Mouse (Mus musculus): Measurements from ENCODE around the gene Acvrl1. TPM values are rescaled to one million over a fixed set of nuclear protein-coding genes. Genes with fewer than 3 reads are reported as not detected.

Gene Acvrl1
- polyA plus RNA-seq, 1 experiment from 2014 or later: 8.6 TPM

- Histone ChIP-seq H3K9me3 (no peaks in the 10 kb centered on the region), H3K36me3 (no peaks in the 10 kb centered on the region), H3K9ac (no peak overlapping the region), H3K4me2 (0 out of 2 replicates have a peak overlapping the region, but pooled peaks have one; percentile 6), H3K4me1 (replicated peaks) (peaks cover 45% of the 10 kb centered on the region), H3K4me3 (no peak overlapping the region), H3K27me3 (peaks cover 10% of the 10 kb centered on the region; the same call in 1 of the 2 replicates), H3K27ac (peak overlapping the region; percentile 27)
- WGBS: 31% methylated on average over 15 of the region's 15 CpGs
- peak; percentile 41; the same call in 1 of the 2 replicates for ATAC-seq (ENCODE audit: low FRiP score)
These were observed 34.7 kb downstream of the Acvrl1 start for GRCm38 (mm10) chr15:101163056-101163458.

- WGBS: 64% methylated on average over 5 of the region's 5 CpGs
- Histone ChIP-seq H3K4me3 (no peak overlapping the region), H3K27me3 (peaks cover 16% of the 10 kb centered on the region; the same call in 1 of the 2 replicates), H3K4me2 (no peak overlapping the region), H3K27ac (peak overlapping the region; percentile 27; the same call in 1 of the 2 replicates), H3K4me1 (replicated peaks) (peaks cover 45% of the 10 kb centered on the region), H3K9me3 (no peaks in the 10 kb centered on the region), H3K9ac (no peak overlapping the region), H3K36me3 (no peaks in the 10 kb centered on the region)
- no peak for ATAC-seq (ENCODE audit: low FRiP score)
These were observed 35.5 kb downstream of the Acvrl1 start for GRCm38 (mm10) chr15:101163854-101164253.

GRCm38 (mm10) chr15:101164291-101164690, 36.0 kb downstream of the Acvrl1 start:
- Histone ChIP-seq H3K4me1 (replicated peaks) (peaks cover 45% of the 10 kb centered on the region), H3K4me2 (no peak overlapping the region), H3K9me3 (no peaks in the 10 kb centered on the region), H3K36me3 (no peaks in the 10 kb centered on the region), H3K4me3 (no peak overlapping the region), H3K9ac (no peak overlapping the region), H3K27ac (no peak overlapping the region), H3K27me3 (peaks cover 16% of the 10 kb centered on the region)
- WGBS: 70% methylated on average over 5 of the region's 5 CpGs
- no peak for ATAC-seq (ENCODE audit: low FRiP score)

- Histone ChIP-seq H3K9ac (no peak overlapping the region), H3K4me3 (no peak overlapping the region), H3K36me3 (no peaks in the 10 kb centered on the region), H3K4me2 (no peak overlapping the region), H3K27ac (no peak overlapping the region), H3K4me1 (replicated peaks) (peaks cover 35% of the 10 kb centered on the region), H3K27me3 (peaks cover 25% of the 10 kb centered on the region), H3K9me3 (no peaks in the 10 kb centered on the region)
- WGBS: 72% methylated on average over 16 of the region's 16 CpGs
- ATAC-seq (ENCODE audit: low FRiP score): no peak
These were observed 37.5 kb downstream of the Acvrl1 start for GRCm38 (mm10) chr15:101165658-101166437.

GRCm38 (mm10) chr15:101167553-101167952, 39.2 kb downstream of the Acvrl1 start:
- peaks cover 19% of the 10 kb centered on the region for H3K4me1 ChIP-seq (replicated peaks)
- H3K9ac ChIP-seq: no peak overlapping the region
- H3K36me3 ChIP-seq: no peaks in the 10 kb centered on the region
- WGBS: 65% methylated on average over 11 of the region's 11 CpGs
- H3K27me3 ChIP-seq: peaks cover 35% of the 10 kb centered on the region
- no peak overlapping the region for H3K4me2 ChIP-seq
- H3K4me3 ChIP-seq: no peak overlapping the region
- no peak for ATAC-seq (ENCODE audit: low FRiP score)
- no peak overlapping the region for H3K27ac ChIP-seq
- no peaks in the 10 kb centered on the region for H3K9me3 ChIP-seq

- no peak overlapping the region for H3K4me3 ChIP-seq
- no peak for ATAC-seq (ENCODE audit: low FRiP score)
- no peak overlapping the region for H3K27ac ChIP-seq
- H3K4me1 ChIP-seq (replicated peaks): peaks cover 2% of the 10 kb centered on the region; the same call in 1 of the 2 replicates
- no peak overlapping the region for H3K4me2 ChIP-seq
- H3K9ac ChIP-seq: no peak overlapping the region; the same call in 1 of the 2 replicates
- H3K27me3 ChIP-seq: peaks cover 35% of the 10 kb centered on the region
- no peaks in the 10 kb centered on the region for H3K9me3 ChIP-seq
- WGBS: 94% methylated on average over 5 of the region's 5 CpGs
- no peaks in the 10 kb centered on the region for H3K36me3 ChIP-seq
These were observed 41.6 kb downstream of the Acvrl1 start for GRCm38 (mm10) chr15:101169910-101170309.

GRCm38 (mm10) chr15:101170413-101170980, 42.2 kb downstream of the Acvrl1 start:
- WGBS: 82% methylated on average over 10 of the region's 10 CpGs
- Histone ChIP-seq H3K27ac (no peak overlapping the region), H3K36me3 (no peaks in the 10 kb centered on the region), H3K9me3 (no peaks in the 10 kb centered on the region), H3K4me3 (no peak overlapping the region), H3K27me3 (peaks cover 35% of the 10 kb centered on the region), H3K9ac (no peak overlapping the region; the same call in 1 of the 2 replicates), H3K4me1 (replicated peaks) (peaks cover 8% of the 10 kb centered on the region; the same call in 1 of the 2 replicates), H3K4me2 (no peak overlapping the region)
- ATAC-seq (ENCODE audit: low FRiP score): no peak

GRCm38 (mm10) chr15:101171272-101171671, 43.0 kb downstream of the Acvrl1 start:
- Histone ChIP-seq H3K4me2 (no peak overlapping the region), H3K36me3 (no peaks in the 10 kb centered on the region), H3K27me3 (peaks cover 28% of the 10 kb centered on the region), H3K4me1 (replicated peaks) (peaks cover 15% of the 10 kb centered on the region), H3K9me3 (no peaks in the 10 kb centered on the region), H3K9ac (no peak overlapping the region), H3K4me3 (no peak overlapping the region), H3K27ac (no peak overlapping the region)
- 78% methylated on average over 4 of the region's 4 CpGs for WGBS
- no peak for ATAC-seq (ENCODE audit: low FRiP score)

- no peak overlapping the region for H3K27ac ChIP-seq
- no peak overlapping the region for H3K9ac ChIP-seq
- WGBS: 90% methylated on average over 2 of the region's 2 CpGs
- H3K9me3 ChIP-seq: no peaks in the 10 kb centered on the region
- H3K4me3 ChIP-seq: no peak overlapping the region
- no peak for ATAC-seq (ENCODE audit: low FRiP score)
- H3K4me1 ChIP-seq (replicated peaks): peaks cover 23% of the 10 kb centered on the region
- H3K4me2 ChIP-seq: no peak overlapping the region
- H3K36me3 ChIP-seq: no peaks in the 10 kb centered on the region
- peaks cover 26% of the 10 kb centered on the region for H3K27me3 ChIP-seq
These were observed 43.7 kb downstream of the Acvrl1 start for GRCm38 (mm10) chr15:101172016-101172415.

GRCm38 (mm10) chr15:101173421-101174211, 45.3 kb downstream of the Acvrl1 start, which contains the start of gene Acvr1b:
Gene Acvr1b, plus strand, starts transcription at chr15:101174067.
- peak; percentile 90 for ATAC-seq (ENCODE audit: low FRiP score)
- Histone ChIP-seq H3K4me1 (replicated peaks) (peaks cover 39% of the 10 kb centered on the region), H3K36me3 (no peaks in the 10 kb centered on the region), H3K4me3 (peak within 1 kb of the TSS; percentile 93), H3K4me2 (peak within 1 kb of the TSS; percentile 84), H3K27ac (peak within 1 kb of the TSS; percentile 91), H3K9ac (peak within 1 kb of the TSS; percentile 98), H3K27me3 (peaks cover 19% of the 10 kb centered on the region), H3K9me3 (no peaks in the 10 kb centered on the region)
- under 1% methylated on average over 47 of the region's 87 CpGs for WGBS

- H3K9ac ChIP-seq: peak overlapping the region; percentile 98
- H3K27ac ChIP-seq: peak overlapping the region; percentile 91
- peak overlapping the region; percentile 93 for H3K4me3 ChIP-seq
- no peaks in the 10 kb centered on the region for H3K36me3 ChIP-seq
- 1% methylated on average over 27 of the region's 46 CpGs for WGBS
- H3K27me3 ChIP-seq: peaks cover 19% of the 10 kb centered on the region; the same call in 1 of the 2 replicates
- peaks cover 48% of the 10 kb centered on the region for H3K4me1 ChIP-seq (replicated peaks)
- ATAC-seq (ENCODE audit: low FRiP score): peak; percentile 63
- peak overlapping the region; percentile 84 for H3K4me2 ChIP-seq
- H3K9me3 ChIP-seq: no peaks in the 10 kb centered on the region
These were observed 46.2 kb downstream of the Acvrl1 start for GRCm38 (mm10) chr15:101174294-101175130.
